Mouse (Mus musculus) C2C12 (cell line): Measurements from ENCODE around the gene Map6.

ENCODE experiments used
- CEBPB ChIP-seq: IDR thresholded peaks from one replicate; pipeline ENCODE4 v1.6.1; 2011; ENCODE audit warnings: low read depth, mild to moderate bottlenecking, control low read depth, moderate library complexity
- CTCF ChIP-seq: IDR thresholded peaks from one replicate; pipeline ENCODE4 v1.5.1; 2011; ENCODE audit not compliant: control insufficient read depth, insufficient read depth, insufficient read length
- FOSL1 ChIP-seq: IDR thresholded peaks from one replicate; pipeline ENCODE4 v1.8.0; 2011; ENCODE audit warnings: mild to moderate bottlenecking, low read length; ENCODE audit not compliant: poor library complexity, insufficient read depth, severe bottlenecking
- MAX ChIP-seq: IDR thresholded peaks from one replicate; pipeline ENCODE4 v1.6.1; 2011; ENCODE audit warnings: mild to moderate bottlenecking, control low read depth
- MYOD1 ChIP-seq: IDR thresholded peaks from one replicate; pipeline ENCODE4 v1.6.1; 2011; ENCODE audit warnings: low read depth; ENCODE audit not compliant: control insufficient read depth, insufficient read length
- MYOG ChIP-seq: IDR thresholded peaks from one replicate; pipeline ENCODE4 v1.6.1; 2011; ENCODE audit not compliant: control insufficient read depth, insufficient read length; ENCODE audit errors: extremely low read depth

- TF ChIP-seq CTCF, result no peak
- no peak for TF ChIP-seq MAX
- TF ChIP-seq FOSL1, result no peak
- TF ChIP-seq CEBPB, result no peak
- no peak for TF ChIP-seq MYOG
- no peak for TF ChIP-seq MYOD1
Observed at GRCm38 (mm10) chr7:99224648-99225190, 42.5 kb upstream of the Map6 start.
